Mouse (Mus musculus) layer of hippocampus, adult 11-12 months (tissue): ENCODE measurements at regions not wholly inside any gene's neighbourhood (a gene's known extent, or its start where the extent isn't known, plus 50 kb on each side); places are given as distances from the start of the nearest gene placed in this dataset.

Source experiments
- DNase-seq: peaks from one replicate; pipeline ENCODE4 v3.0.0; 2022; ENCODE audit warnings: low spot score

- no peak for DNase-seq
Measured at GRCm38 (mm10) chr11:22644010-22644625, 132.2 kb downstream of the Tmem17 start.

GRCm38 (mm10) chr11:22644877-22645276 lies 133.0 kb downstream of the Tmem17 start:
- DNase-seq, result no peak

- no peak for DNase-seq
Measured at GRCm38 (mm10) chr11:22646192-22646936, 134.5 kb downstream of the Tmem17 start.

- DNase-seq, result no peak
Measured at GRCm38 (mm10) chr11:22648275-22648674, 136.4 kb downstream of the Tmem17 start.

- no peak for DNase-seq
Measured at GRCm38 (mm10) chr11:22650771-22651170, 138.9 kb downstream of the Tmem17 start.

- DNase-seq, result no peak
Measured at GRCm38 (mm10) chr11:22651313-22651712, 139.4 kb downstream of the Tmem17 start.

GRCm38 (mm10) chr11:22651911-22652310 lies 140.0 kb downstream of the Tmem17 start:
- DNase-seq, result no peak

GRCm38 (mm10) chr11:22652931-22653330 lies 141.0 kb downstream of the Tmem17 start:
- no peak for DNase-seq

- DNase-seq, result no peak
Measured at GRCm38 (mm10) chr11:22653366-22653765, 141.5 kb downstream of the Tmem17 start.

GRCm38 (mm10) chr11:22657635-22658034 lies 145.7 kb downstream of the Tmem17 start:
- DNase-seq, result no peak

GRCm38 (mm10) chr11:22661072-22661471 lies 149.2 kb downstream of the Tmem17 start:
- DNase-seq, result no peak

- no peak for DNase-seq
Measured at GRCm38 (mm10) chr11:22661713-22662551, 150.0 kb downstream of the Tmem17 start.

- DNase-seq, result no peak
Measured at GRCm38 (mm10) chr11:22665978-22666377, 154.1 kb downstream of the Tmem17 start.

- no peak for DNase-seq
Measured at GRCm38 (mm10) chr11:22666378-22666777, 154.5 kb downstream of the Tmem17 start.

- DNase-seq, result no peak
Measured at GRCm38 (mm10) chr11:22668220-22668619, 156.3 kb downstream of the Tmem17 start.

- no peak for DNase-seq
Measured at GRCm38 (mm10) chr11:22669267-22669666, 157.4 kb downstream of the Tmem17 start.

GRCm38 (mm10) chr11:22671791-22672490 lies 160.1 kb downstream of the Tmem17 start:
- DNase-seq, result peak; percentile 50

GRCm38 (mm10) chr11:22675047-22675446 lies 163.2 kb downstream of the Tmem17 start:
- DNase-seq, result no peak

- DNase-seq, result no peak
Measured at GRCm38 (mm10) chr11:22675754-22676153, 163.9 kb downstream of the Tmem17 start.

- no peak for DNase-seq
Measured at GRCm38 (mm10) chr11:22677337-22677736, 165.4 kb downstream of the Tmem17 start.

- no peak for DNase-seq
Measured at GRCm38 (mm10) chr11:22684576-22684975, 172.7 kb downstream of the Tmem17 start.

GRCm38 (mm10) chr11:22690829-22691228 lies 169.9 kb downstream of the B3gnt2 start:
- no peak for DNase-seq
